Mouse (Mus musculus) naive thymus-derived CD4-positive, alpha-beta T cell, adult 2 months (primary cell): ENCODE results near the gene Cnrip1.
"Not testable (repeated sequence)": the region's sequence is repeated elsewhere in the genome, so short reads cannot be mapped to it uniquely, and the experiment has no call there.

Source experiments
- DNase-seq: peaks from one replicate; pipeline ENCODE4 v3.0.0-alpha.2; 2011; ENCODE audit warnings: low read depth

Gene Cnrip1

GRCm38 (mm10) chr11:17051545-17052475 is at the start of gene Cnrip1, which contains the start of gene Plek:
TSS of gene Cnrip1 (plus strand) at chr11:17051586.
TSS of gene Plek (minus strand) at chr11:17052381.
- DNase-seq = peak; percentile 18

DNA sequence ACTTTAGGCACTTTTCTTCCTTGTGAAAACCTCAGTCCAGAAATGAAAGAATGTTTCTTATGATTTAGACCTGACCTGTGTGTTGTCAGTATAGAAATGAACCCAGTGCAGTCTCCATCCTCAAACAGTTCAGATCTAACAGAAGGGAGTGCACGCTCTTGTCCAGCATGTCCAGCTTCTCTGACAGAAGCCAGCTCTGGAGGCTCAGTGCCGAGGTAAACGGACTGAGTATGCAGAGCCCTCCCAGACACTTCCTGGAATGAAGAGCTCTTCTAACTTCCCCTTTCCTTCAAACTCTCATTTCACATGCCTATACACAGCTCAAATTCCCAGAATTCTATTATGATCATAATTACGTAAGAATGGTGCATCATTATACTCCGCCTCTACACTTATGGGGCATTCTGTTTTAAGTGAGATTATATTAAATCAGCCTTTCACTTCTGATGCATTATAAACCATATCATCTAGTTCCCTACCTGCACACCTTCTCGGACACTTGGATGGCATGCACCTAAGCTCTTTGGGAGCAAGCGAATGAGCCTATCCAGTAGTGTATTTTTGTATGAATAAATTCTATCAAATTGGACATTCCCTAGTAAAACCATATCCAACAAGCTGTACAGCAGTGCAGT is 48.5 kb upstream of the Cnrip1 start:
- DNase-seq = no peak

DNA sequence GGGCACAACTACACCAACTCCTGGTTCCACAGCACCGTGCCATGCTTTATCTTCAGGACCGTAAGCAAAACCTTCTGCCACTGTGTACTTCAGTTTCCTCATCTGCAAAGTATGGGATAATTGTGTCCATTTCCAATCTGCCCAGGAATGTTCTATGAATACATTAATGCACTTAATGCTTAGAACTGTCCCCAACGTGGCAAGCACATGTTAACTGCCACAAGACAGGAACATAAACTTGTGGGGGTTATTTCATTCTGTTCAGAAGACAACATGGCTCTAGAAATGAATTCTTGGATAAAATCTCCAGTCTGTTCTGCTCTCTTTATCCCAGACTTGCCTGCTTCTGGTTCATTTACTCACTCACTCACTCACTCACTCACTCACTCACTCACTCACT is 47.6 kb upstream of the Cnrip1 start:
- no peak for DNase-seq

DNA sequence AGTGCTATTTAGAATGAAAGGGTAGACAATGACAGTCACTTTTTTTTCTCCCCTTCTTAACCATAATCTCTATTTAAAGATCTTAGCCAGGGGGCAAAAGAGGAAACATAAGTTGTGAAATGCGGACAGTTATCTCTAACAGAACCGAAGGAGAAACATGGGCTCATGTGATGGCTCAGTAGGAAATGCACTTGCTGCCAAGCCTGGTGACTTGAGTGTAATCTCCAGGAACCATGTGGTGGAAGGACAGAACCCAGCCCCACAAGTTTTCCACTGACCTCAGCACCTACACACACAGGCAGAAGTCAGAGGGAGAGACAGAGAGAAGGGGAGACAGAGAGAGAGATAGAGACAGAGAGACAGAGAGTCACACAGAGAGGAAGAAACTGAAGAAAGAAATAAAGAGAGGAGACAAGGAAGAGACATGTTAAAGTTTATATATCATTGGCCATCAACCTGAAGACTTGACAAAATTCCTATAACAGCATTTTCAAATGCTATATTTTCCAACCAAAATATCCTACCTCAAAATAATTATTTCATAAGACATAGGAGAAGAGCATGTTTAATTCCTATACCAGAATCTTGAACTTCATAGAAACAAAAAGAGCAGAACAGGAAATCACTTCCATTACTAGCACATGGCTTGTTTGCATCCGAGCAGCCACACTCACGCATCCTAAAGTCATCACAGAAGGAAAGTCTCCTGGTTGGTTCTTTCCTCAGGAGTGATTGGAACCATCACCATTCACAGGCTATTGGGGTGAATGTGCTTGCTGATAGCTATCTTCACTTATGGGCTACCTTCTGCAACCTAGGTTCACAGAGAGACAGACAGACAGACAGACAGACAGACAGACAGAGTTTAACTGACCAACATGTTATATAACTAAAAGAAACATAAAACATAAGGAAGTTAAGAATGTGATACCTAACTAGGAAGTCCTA is 46.2 kb upstream of the Cnrip1 start:
- no peak for DNase-seq

GRCm38 (mm10) chr11:17006526-17006925 is 44.9 kb upstream of the Cnrip1 start:
- DNase-seq = not testable (repeated sequence)

- DNase-seq = no peak
Measured at GRCm38 (mm10) chr11:17007517-17008173, 43.7 kb upstream of the Cnrip1 start.

DNA sequence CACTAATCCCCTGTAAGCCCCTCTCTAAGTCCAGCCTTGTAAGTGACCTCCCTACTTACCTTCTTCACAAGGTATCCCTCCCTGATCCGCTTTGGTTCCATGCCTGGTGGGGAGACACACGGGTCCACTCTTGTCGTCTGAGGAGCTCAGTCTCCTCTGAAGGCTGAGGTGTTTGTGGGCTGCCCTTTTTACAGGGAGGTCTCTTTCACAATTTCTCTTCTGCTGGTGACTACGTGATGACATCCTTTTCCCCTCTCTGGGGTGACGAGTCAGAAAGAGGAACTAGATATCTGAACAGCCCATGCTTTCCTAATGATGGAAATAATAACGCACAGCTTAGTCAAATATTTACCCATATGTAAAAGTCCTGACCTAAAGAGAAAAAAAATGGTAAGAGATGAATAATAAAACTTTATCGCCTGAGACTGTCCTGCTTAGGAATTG is 42.9 kb upstream of the Cnrip1 start:
- peak; percentile 12 for DNase-seq

- DNase-seq = no peak
Measured at GRCm38 (mm10) chr11:17012948-17013347, 38.4 kb upstream of the Cnrip1 start.

- DNase-seq = no peak
Measured at GRCm38 (mm10) chr11:17019328-17019727, 32.1 kb upstream of the Cnrip1 start.

- no peak for DNase-seq
Measured at GRCm38 (mm10) chr11:17023206-17023605, 28.2 kb upstream of the Cnrip1 start.

GRCm38 (mm10) chr11:17023984-17024383 is 27.4 kb upstream of the Cnrip1 start:
- no peak for DNase-seq

DNA sequence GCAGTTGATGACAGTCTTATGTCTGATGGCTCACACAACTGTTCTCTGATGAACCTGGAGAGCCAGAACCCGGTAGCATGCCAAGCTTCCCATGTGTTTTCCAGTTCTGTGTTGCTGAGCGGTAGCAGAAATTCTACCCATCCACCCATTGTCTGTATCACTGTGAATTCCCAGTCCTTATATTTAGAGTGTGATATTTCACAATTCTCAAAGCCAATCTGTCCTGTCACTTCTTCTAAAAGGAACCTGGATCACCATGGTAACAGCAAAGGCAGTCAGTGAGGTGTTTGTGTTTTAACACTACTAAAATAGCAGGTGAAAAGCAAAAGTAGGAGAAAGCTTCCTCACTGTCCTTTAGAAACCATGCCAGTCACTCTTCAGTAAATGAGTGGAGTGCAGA is 5.6 kb upstream of the Cnrip1 start:
- no peak for DNase-seq

- no peak for DNase-seq
Measured at GRCm38 (mm10) chr11:17052476-17053049, 1.2 kb downstream of the Cnrip1 start.

- not testable (repeated sequence) for DNase-seq
Measured at GRCm38 (mm10) chr11:17069360-17069759, 18.0 kb downstream of the Cnrip1 start.

DNA sequence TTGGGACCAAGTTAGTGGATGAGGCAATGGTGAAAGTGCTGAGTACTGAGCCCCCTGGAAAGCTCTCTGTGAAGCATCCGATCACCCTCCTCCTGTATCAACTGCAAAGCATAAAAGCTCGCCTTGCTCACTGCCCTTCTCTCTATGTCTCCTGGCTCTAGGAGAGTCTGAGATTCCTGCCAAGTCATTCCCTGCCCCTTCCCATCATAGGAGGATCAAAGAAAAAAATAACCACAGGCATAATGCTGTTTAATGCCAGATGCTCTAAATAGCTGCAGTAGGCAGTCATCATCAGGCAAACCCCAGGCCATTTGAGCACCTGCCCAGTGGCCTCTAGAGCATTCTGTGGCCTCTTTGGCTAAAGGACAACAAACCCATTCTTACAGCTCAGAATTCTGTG is 24.3 kb downstream of the Cnrip1 start:
- no peak for DNase-seq

DNA sequence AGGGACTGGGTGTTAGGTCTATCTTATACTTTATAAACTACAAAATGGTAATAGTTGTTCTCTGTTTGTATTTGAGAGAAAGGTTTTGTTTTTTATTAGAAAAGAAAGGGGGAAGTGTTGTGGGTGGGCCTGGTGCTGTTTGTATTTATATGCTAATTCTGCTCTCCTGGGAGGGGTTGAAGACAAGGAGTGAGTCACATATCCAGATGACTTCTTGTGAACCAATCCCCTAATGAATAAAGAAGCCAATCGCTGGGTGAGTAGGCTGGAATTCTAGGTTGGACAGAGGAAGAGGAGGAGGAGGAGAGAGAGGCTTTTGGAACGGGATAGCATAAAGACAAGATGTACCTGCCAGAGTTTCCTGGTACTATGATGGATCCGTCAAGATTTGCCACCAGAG is 30.7 kb downstream of the Cnrip1 start:
- no peak for DNase-seq

DNA sequence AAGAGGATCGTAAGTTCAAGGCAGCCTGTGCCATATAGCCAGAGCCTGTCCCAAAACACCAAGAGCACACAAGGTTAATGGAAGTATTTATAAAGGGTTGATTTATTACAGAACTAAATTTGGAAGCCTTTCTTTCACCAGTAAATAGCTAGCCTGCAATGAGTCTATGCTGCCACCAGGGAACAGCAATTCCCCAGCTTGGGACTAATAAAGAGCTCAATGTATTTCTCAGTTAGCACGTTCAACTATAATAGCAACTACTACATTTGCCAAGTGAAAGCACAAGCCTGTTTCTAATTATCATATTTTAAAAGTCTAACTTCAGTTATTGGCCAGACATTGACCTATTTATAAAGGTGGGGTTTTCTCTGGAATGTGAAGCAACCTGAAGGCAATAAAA is 31.6 kb downstream of the Cnrip1 start:
- peak; percentile 3 for DNase-seq

- no peak for DNase-seq
Measured at GRCm38 (mm10) chr11:17083455-17083854, 32.1 kb downstream of the Cnrip1 start.

- no peak for DNase-seq
Measured at GRCm38 (mm10) chr11:17083866-17084265, 32.5 kb downstream of the Cnrip1 start.

DNA sequence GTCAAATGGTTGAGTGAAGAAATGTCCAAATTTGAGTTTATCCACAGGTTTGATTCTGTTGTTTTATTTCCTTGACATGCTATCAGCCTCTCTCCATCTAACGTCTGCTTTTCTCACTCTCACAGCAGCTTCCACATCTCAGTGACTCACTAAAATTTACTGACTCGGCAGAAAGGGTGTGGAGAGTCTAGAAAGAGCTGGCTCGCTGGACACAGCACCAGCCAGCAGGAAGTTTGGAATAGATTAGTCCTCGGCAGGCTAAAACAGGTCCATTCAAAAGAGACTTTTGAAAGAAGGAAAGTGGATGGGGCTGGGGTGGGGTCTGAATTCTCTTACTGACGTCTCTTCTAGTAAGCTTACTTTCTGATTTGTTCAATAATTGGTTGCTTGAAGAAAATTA is 34.7 kb downstream of the Cnrip1 start:
- DNase-seq = no peak

GRCm38 (mm10) chr11:17106936-17107335 is 55.5 kb downstream of the Cnrip1 start:
- no peak for DNase-seq
